ENCODE assay signal across 8 mouse cellular contexts in genomic region chr1:93342648-93343503, GRCm38 (mm10). TPM values are rescaled to one million over a fixed set of nuclear protein-coding genes. Genes with fewer than 3 reads are reported as not detected.
DNase-seq lines count a peak whose midpoint lies in the region; ATAC-seq lines count a peak whose summit lies in the region.

Gene Ppp1r7, plus strand, starts transcription at chr1:93342854.
Gene Pask, minus strand, starts transcription at chr1:93343482.

- WGBS in hindbrain, embryonic 11.5 days: under 1% methylated on average over 63 of the region's 63 CpGs

- H3K4me3 ChIP-seq in hindbrain, embryonic 11.5 days (ENCODE audit: low read depth, low read length): peak within 1 kb of the TSS; percentile 89

- peak within 1 kb of the TSS; percentile 74 for H3K4me2 ChIP-seq in hindbrain, embryonic 11.5 days (replicated peaks; ENCODE audit: low read depth, low read length)

- H3K9me3 ChIP-seq in hindbrain, embryonic 11.5 days (ENCODE audit: control insufficient read depth, low read length): no peaks in the 10 kb centered on the region

- H3K27me3 ChIP-seq in hindbrain, embryonic 11.5 days (ENCODE audit: control insufficient read depth, insufficient read depth, low read length): no peaks in the 10 kb centered on the region

- 0 out of 2 replicates have a peak, but pooled peaks cover 2% of the 10 kb centered on the region for H3K4me1 ChIP-seq in hindbrain, embryonic 11.5 days (replicated peaks; ENCODE audit: control insufficient read depth, insufficient read depth, low read length)

- H3K9ac ChIP-seq in hindbrain, embryonic 11.5 days (ENCODE audit: low read depth, low read length): peak within 1 kb of the TSS; percentile 83

- H3K36me3 ChIP-seq in hindbrain, embryonic 11.5 days (ENCODE audit: control insufficient read depth, insufficient read depth, low read length): no peaks in the 10 kb centered on the region

- ATAC-seq in hindbrain, embryonic 11.5 days (ENCODE audit: low FRiP score): peak; percentile 95

- H3K27ac ChIP-seq in hindbrain, embryonic 11.5 days (ENCODE audit: low read depth, low read length): peak within 1 kb of the TSS; percentile 51

- DNase-seq in Muller cell, postnatal 12 days (ENCODE audit: inconsistent ontology term): peak; percentile 95
- peak; percentile 96 for DNase-seq in cerebellum, adult 9-11 months
- DNase-seq in frontal cortex, adult 2 months (ENCODE audit: extremely low spot score in 1 of 2, low spot score in 1 of 2): peak; percentile 93 to 96
- peak; percentile 98 for DNase-seq in hindbrain, embryonic 11.5 days (ENCODE audit: low spot score)
- peak; percentile 92 to 93 for DNase-seq in layer of hippocampus, postnatal 10 days (ENCODE audit: low spot score in 2 of 2)
- DNase-seq in lung, postnatal 10 days: peak; percentile 97
- peak; percentile 88 for DNase-seq in ovary, postnatal 36 days (ENCODE audit: low spot score)
- DNase-seq in thymus, postnatal 25 days: peak; percentile 90

RNA-seq across cellular contexts. Expression of gene Ppp1r7, which starts in this region (rescaled TPM):
- polyA plus RNA-seq in frontal cortex, adult 2 months (2012; rRNA removed): 24.1 and 27.7 TPM in 2 replicates
- 79.4 and 89.3 TPM in 2 replicates for polyA plus RNA-seq in hindbrain, embryonic 11.5 days (2014; fragmentation: Nextera tagmentation; extraction: Ambion mirVana)
- total RNA-seq in layer of hippocampus, postnatal 10 days (2021): 10 to 100 TPM; 62.1 to 73.1 TPM

RNA-seq across cellular contexts. Expression of gene Pask, which starts in this region (rescaled TPM):
- 4.2 and 7.1 TPM in 2 replicates for polyA plus RNA-seq in frontal cortex, adult 2 months (2012; rRNA removed)
- polyA plus RNA-seq in hindbrain, embryonic 11.5 days (2014; fragmentation: Nextera tagmentation; extraction: Ambion mirVana): 12.1 and 12.2 TPM in 2 replicates
- total RNA-seq in layer of hippocampus, postnatal 10 days (2021): 1 to 10 TPM; 7.6 to 7.7 TPM

Comparison
In these comparisons a context has a peak if more than half of its experiments do, and no peak if none do; other contexts are left out.
1. Peak in every context shown above with its lines: DNase-seq, ATAC-seq, H3K4me3 ChIP-seq and H3K27ac ChIP-seq.